Mouse (Mus musculus): ENCODE results near the gene Adcy1.

- TF ChIP-seq MAFK (IDR thresholded peaks at IDR 0.05; ENCODE audit: insufficient read depth, low read depth, low read length) = no peak
- TF ChIP-seq ZNF384 (IDR thresholded peaks at IDR 0.05; ENCODE audit: low read depth, low read length) = no peak
- no peak for TF ChIP-seq CHD2 (IDR thresholded peaks at IDR 0.05; ENCODE audit: low read depth, low read length)
- TF ChIP-seq ZC3H11A (IDR thresholded peaks at IDR 0.05; ENCODE audit: borderline replicate concordance, low read depth, low read length) = no peak
Observed at GRCm38 (mm10) chr11:7033063-7033462, 30.2 kb upstream of the Adcy1 start.

All from ES-E14 (cell line).